Mouse (Mus musculus) hematopoietic stem cell, adult 5-6 weeks (primary cell): Measurements from ENCODE around the gene Slc38a6. TPM values are rescaled to one million over a fixed set of nuclear protein-coding genes. Genes with fewer than 3 reads are reported as not detected.

ENCODE experiments used
- ATAC-seq, 2 experiments: fragments of 125-278 bp in 1 of 2; replicated peaks in 1 of 2; 2 replicates each; pipeline ENCODE4 v1.8.0; 2016 to 2017; ENCODE audit warnings: inconsistent platforms in 2 of 2, mild to moderate bottlenecking in 2 of 2, moderate number of reproducible peaks in 2 of 2, low read depth in 1 of 2, moderate TSS enrichment in 1 of 2; ENCODE audit not compliant: low FRiP score in 2 of 2, poor library complexity in 2 of 2, severe bottlenecking in 2 of 2, insufficient read depth in 1 of 2, low TSS enrichment in 1 of 2
- total RNA-seq: library from RNA; stranded (forward); fragments of 172-1452, 232-1000 nt; gene quantifications from 2 replicates; pipeline ENCODE4 v1.2.3, GENCODE M21; 2017

Gene Slc38a6
- 3.6 and 8.2 TPM in 2 replicates for total RNA-seq

DNA sequence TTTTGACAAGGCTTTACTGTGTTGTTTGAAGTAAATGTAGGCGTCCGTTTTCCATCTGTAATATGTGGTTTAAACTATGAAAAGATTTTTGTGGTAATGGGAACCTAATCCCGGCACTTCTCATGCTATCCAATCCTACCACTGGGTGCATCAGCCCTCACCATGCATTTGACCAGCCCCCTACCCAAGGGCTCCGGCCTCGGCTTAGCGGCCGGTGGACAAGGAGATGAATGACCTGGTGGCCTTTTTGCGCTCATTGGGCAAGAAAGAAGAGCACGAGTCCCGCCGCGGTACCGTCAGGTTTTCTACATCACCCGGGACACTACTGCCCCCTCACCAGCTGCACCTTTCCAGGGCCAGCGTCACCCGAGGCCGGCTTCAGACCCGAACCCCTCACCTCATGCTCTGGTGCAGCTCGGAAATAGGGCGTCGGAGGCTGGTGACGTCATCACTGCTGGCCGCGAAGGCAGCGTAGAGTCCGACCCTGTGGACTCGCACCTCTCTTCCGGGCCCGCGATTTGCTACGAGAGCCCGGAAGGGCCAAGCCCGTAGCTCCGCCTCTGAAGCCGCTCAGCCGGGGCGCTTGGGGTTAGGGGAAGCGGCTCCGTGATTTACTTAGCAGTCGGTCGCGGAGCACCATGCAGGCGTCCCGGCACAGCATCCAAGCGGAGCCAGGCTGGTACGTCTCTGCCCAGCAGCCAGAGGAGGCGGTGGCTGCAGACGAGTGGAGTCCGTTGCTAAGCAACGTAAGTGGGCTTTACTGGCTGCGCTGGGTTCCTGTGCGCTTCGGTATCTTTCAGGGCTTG is at the start of gene Slc38a6, which contains the start of gene Trmt5:
Gene Slc38a6 (plus strand): TSS at position 493 of the 806 bp plus-strand sequence.
Gene Trmt5 (minus strand): TSS at position 424 of the 806 bp plus-strand sequence.
- peak; percentile 93 to 95 for ATAC-seq

DNA sequence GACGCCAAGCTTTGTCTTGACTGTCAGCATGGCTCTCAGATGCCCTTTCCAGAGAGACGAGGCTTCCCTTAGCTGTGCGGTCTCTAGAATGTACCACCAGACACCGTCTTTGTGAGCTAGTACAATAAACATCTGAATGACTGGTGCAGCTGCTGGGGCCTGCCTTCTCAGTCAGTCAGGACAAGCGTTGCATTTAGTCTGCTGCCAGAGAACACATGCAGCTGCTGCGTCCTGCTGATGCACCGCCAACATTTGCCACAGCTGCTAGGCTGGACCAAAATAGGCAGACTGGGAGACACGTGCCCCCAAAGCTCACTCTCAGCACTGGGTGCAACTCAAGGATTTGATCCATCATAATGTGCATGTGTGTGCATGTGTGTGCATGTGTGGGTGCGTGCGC is 44.6 kb upstream of the Slc38a6 start:
- no peak for ATAC-seq

DNA sequence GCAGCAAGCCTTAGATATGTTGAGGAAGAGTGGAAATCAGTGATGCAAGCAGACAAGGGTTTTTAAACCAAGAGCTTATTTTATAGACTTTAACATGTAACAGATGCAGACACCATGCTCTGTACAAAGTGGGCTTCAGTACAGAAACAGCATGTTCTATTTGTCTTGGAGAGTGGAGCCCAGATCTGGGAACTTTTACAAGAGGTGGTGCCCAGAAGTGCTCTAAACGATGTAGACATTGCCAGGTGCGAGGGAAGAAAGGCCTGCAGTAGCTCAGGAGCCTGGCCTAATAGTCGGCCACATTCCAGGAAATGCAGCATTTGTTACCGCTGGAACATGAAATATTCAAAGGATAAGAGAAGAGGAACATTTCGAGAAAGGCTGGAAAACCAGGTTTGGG is 40.9 kb upstream of the Slc38a6 start:
- no peak for ATAC-seq

DNA sequence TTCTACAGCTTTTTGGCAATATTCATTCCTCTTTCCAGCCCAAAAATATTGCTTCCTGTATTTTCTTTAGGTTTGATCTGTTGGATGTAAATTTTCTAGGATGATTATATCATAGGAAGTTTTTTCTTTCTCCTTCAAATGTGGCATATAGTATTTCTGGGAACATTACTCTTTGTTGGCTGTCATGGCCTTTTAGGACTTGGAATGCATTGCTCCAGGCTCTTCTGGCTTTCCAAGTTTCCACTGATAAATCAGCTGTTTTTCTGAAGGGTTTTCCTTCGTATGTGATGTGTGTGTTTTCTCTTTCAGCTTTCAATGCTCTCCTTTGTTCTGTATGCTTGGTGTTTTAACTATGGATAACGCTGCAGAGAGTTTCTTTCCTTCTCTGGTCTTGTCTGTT is 31.6 kb upstream of the Slc38a6 start:
- no peak for ATAC-seq

DNA sequence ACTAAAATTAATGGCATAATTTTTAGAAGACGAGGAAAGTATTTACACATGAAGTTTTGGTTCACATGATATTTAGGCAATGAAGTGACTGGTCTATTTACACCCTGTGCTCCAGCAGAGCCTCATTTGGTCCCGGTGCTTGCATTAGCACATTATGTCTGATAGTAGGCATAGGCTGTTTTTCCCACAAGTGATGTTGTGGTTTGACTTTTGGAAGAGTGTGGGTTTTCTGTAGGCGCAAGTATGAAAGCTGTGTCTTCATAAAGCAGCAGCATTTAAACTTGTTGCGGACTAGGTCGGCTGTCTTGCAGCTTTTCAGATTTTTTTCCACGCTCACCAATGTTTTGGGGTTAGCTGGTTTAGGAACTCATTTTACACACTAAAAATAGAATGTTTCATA is 27.3 kb upstream of the Slc38a6 start:
- ATAC-seq, result no peak

DNA sequence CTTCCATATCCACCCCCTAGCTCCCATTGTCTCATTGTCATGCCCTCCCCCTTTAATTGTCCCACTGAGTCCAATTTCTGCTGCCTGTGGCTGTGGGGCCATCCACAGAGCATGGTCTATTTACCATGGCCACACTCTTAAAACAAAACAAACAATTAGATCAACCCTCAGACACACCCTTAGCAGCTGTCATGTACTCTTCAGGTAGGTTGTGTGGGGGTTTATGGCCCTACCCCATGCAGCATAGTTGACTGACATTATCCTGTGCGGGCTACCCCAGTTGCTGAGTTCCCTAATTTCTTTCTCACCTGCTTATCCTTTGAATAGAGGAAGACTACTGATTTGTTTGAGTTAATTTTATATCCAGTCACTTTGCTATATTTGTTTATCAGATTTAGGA is 26.2 kb upstream of the Slc38a6 start:
- ATAC-seq, result no peak

DNA sequence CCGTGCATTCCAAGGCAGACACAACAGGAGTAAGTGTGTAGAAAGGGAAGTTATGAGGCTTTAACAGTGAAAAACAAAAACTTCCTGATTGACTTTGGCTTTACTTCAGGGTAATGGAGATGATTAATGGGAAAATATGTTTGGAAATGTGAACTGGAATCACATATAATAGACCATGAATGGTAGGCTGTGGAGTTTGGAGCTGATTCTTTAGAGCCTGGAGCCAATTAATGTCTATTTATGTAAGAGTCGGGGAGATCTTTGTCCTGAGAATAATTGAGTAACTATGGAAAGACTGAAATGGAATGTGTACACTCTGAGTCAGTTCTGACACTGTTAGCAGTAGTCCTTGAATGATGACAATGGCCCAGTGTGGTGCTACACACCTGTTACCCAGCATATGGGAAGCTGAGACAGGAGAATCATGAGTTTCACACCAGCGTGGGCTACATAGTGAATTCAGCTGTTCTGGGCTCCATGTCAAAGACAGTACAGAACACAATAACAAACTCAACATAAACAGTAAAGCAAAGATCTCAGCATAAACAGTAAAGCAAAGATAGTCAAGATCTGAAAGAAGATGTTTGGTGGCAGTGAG is 21.1 kb upstream of the Slc38a6 start:
- no peak for ATAC-seq

DNA sequence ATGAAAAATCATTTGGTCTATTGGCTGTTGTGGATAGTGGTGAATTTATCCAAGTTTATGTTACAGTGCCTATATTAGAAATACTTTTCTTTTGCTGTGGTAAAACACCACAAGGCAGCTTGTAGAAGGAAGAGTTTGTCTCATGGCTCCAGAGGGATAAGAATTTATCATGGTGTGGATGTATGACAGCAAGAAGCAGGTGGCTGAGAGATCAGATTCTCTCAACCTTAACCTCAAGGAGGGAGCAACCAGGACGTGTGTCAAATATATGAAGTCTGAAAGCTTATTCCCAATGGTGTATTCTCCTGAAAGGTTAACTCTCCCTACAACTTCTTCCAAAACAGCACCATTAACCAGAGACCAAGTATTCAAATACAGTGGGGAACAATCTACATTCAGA is 20.0 kb upstream of the Slc38a6 start:
- no peak for ATAC-seq

DNA sequence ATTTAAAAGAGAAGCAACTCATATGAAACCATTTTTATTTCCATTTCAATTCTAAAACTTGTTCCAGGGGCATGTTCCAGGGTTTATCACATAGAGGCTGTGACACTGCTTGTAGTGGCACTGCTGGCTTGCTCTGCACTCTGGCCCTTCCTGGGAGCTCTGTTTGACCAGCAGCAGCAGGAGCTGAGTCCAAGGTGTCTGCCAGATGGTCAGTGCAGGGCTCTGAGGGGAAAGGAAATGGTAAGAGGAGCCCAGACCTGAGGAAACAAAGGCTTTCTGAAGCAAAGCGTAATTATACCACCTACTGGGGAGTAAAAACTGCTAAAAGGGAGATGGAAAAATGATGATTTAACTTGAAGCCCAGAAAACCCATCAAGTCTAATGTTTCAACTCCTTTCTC is 18.1 kb upstream of the Slc38a6 start:
- ATAC-seq, result no peak

DNA sequence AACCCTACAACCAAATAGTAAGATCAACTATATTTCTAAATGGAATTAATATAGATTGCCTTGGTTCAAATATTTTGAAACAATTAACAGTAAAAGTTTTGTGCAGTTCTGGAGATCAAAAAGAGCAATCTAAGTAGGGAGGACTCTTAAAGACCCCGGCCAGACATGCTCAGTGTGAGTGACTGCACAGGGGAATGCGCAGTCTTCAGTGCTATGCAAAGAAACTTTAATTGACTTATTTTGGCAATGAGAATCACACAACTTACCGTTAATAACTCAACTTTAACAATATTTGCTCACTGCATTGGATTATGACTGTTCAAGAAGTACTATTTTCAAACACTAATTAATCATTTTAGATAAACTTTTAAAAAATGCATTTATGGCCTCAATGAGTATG is 17.0 kb upstream of the Slc38a6 start:
- no peak for ATAC-seq

DNA sequence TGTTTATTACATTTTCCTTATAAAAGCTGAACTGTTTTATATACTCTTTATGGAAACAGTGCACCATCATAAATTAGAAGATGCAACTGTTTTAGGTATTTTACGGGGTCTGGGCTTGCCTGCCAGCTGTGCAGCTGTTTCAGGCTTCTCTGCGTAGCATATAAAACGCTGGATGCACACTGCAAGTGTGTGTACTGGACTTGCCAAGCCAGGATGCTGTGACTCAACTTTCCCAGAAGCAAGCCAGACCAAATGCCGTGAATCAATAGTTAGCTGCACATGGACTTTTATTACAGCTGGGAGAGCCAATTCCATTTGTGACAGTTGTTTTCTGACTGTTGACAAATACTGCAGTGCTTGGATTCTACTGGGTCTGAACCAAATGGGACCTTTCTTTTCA is 16.6 kb upstream of the Slc38a6 start:
- ATAC-seq, result no peak

DNA sequence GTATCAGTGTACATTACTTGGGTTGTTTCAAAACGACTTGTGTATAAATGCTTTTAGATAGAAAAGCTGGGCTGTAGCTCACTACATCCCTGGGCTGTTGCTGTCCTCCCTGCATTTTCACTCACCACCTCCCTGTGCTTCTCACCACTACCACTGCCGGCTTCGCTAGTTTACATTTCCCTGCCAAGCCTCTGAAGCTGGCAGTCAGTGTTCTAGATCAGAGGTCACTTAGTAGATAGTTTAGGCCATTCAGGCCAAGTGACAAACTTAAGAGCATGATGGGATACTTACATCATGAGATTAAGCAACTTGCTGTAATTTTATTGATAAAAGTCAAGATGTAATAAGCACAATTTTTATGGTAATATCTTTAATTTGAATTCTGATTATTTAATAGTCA is 11.7 kb upstream of the Slc38a6 start:
- ATAC-seq, result no peak

DNA sequence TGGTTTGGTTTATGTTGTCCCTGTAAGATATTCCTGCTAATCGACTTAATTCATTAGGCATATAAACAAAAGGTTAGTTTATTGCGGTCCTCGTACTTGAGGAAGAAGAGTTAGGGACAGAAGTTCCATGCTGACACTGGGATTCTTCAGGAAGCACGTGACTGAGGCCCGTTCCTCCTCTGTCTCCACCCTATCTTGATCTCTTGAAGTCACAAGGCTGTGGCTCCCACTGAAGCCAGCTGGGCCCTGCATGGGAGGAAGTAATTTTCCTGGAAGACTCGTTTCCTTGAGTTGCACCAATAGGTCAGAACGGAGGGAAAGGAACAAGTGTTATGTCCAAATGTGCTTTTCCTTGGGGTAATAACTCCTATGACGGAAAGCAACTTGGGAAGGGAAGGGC is 1.0 kb downstream of the Slc38a6 start:
- ATAC-seq, result no peak

DNA sequence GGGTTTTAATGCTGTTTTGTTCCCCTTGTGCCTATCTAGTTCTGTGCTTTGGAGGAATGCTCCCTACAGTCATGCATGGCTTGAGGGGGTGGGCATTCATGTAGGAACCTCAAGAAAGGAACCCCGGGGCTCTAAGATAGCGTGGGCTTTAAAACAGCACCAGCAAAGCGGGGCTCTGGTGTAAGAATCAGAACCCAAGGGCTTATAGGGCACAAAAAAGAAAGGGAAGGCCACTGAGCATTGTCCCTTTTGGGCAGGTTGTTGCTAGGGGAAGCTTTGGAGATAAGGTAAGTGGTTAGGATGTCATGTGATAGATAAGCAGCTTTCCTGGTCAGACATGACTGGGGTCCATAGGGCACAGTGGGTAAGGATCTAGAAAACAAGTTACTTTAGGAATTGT is 2.0 kb downstream of the Slc38a6 start:
- ATAC-seq, result no peak

DNA sequence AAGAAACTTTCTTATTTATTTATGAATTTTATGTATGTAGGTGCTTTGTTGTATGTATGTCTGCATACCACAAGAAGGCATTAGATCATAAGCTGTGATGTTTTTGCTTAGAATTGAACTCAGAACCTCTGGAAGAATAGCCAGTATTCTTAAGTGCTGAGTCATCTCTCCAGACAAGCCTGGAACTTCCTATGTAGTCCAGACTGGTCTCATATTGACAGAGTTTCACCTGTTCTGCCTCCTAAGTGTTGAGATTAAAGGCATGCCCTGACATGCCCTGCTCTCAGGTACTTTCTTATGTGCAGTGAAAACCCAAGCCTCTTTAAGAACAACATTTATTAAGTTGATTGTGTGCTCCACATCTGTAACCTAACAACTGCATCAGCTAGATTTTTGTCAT is 8.3 kb downstream of the Slc38a6 start:
- ATAC-seq, result no peak

DNA sequence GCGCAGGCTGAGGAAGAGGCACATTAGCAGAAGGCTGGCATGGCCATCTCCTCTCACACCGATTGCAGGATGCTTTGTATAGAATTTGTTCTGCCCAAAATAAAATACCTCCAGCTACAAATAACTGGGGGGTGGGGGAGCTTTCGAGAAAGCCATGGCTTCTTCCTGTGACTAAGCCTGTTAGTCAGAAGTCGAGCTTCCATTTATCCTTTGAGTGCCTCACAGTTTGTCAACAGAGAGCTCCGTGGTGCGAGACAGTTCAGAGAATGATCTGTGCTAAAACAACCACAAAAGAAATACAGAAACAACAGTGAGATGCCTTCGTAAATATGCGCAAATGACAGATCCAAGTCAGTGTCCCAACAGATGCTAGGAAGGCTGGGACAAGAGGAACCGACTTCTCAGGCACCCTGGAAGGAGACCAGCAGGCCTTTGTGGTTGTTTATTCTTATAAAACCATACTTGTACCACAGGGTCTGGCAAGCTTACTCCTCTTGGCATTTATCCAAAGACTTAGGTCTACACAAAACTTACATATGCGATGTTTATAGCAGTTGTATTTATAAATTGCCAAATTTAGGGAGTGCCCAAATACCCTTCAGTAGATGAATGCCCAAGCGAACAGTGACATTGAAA is 9.0 kb downstream of the Slc38a6 start:
- no peak for ATAC-seq

DNA sequence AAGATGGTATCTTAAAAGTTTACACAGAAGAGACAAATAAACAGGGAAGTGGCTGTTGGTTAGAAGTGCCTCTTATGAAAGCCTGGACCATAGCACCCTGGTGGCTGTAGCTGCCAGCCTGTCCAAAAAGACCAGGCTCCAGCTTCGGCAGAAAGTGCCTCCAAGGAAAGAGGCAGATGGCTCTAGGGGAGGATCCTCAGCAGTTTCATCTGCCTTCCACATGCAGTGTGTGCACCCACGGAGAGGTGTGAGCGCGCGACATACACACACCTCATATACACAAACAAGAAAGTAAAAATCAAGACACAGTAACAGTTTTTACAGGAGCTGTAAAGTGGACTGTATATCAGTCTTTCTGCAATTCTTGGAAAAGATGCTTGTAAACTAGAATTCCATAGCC is 12.0 kb downstream of the Slc38a6 start:
- ATAC-seq, result no peak

DNA sequence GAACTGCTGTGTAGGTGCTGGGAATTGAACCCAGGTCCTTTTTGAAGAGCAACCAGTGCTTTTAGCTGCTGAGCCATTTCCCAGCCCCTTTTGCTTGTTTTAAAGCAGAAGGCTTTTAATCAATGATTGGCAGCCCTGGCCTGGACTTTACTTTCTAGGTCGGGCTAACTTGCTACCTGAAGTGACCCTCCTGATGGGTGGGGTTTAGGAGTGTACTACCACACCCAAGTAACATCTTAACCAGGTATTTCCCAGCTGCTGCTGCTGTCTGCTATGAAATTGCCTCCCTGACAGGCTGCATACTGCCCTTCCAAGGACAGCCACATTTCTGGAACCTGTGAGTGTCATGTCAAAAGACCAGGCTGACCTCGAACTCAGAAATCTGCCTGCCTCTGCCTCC is 14.0 kb downstream of the Slc38a6 start:
- no peak for ATAC-seq

DNA sequence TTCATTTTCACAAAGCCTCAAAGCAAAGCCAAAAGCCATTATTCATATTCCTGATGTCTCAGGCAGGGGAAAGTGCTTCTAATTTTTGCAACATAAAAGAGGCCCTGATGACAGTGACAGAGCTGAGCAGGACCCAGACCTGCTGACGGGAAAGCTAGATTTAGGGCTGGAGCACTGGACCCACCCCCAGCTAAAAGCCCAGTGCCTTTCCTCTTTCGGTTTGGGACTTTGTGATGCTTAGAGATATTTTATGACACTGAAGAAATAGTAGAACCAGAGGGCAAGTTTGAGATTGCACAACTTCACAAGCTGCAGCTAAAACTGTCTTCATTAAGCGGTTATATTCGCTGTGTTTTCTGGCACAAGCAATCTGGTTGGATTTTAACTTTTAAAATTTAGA is 18.1 kb downstream of the Slc38a6 start:
- no peak for ATAC-seq
